Mouse (Mus musculus): Measurements from ENCODE around the gene Cdh23.

The Cdh23 gene

DNA sequence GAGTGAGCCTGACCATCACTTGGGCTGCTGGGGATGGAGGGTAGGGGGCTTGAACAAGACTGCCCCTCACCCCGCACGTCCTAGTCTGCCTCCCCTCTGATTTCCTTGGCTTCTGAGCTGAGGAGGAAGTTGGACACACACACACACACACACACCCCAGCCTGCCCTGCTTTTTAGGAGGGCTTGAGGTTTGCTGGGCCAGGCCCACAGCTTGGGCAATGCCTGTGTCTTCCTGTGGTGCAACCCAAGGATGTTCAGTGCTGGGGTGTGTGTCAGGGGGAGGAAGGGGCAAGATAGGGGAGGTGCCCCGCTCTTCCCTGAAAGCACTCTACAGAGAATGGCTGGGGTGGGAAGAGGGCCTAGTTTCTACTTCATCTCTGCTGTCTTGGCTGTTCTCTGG is 352.2 kb downstream of the Cdh23 start:
- no peak for ATAC-seq (ENCODE audit: low TSS enrichment)

DNA sequence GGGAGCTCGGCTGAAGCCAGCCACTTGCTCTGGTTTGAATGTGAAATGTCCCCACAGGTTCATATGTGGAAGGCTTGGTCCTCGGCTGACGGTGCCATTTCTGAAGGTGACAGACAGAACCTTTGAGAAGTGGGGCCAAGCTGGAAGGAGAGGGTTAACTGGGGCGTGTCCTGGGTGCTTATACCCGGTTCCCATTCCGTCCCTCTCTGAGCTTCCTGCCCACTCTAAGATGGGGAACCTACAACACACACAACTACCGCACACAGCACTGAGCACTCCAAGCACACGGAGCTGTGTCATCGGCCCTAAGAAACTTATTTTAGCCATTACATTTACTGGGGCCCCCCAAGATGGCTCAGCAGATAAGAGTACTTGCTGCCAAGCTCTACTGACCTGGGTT is 354.8 kb downstream of the Cdh23 start:
- no peak for ATAC-seq (ENCODE audit: low TSS enrichment)

DNA sequence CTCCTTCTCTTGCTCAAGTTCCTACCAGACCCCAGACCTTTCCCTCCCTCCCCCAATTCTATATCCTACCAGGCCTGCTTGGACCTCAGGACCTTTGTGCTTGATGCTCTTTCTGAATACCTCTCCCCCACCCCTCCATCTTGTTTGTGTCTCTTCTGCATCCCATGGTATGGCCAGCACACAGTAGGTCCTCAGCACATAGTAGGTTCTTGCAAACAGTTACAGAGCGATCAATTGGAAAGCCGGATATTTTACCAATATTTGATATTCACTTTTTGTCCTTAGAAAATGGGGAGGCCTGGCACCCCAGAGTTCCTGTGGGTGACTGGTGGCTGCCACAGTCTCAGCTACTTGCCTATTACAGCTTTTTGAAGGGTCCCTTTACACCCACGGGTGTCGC is 361.3 kb downstream of the Cdh23 start:
- no peak for ATAC-seq (ENCODE audit: low TSS enrichment)

DNA sequence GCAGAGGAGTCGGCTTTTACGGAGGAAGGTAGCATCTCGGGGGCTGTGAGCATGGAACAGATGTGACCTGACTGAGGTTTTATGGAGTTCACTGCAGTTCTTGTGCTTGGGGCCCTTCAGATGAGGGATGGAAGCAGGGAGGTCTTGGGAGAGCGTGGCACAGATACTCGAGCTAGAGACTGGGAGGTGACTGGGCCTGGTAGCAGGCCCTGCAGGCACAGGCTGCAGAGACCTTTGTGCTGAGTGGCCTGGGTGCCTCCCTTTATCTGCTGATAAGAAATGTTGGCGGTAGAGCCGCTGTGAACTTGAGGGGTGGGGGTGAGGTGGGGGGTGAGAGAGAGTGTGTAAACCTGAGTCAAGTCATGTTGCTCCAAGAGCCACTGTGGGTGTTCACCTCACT is 361.7 kb downstream of the Cdh23 start:
- no peak for ATAC-seq (ENCODE audit: low TSS enrichment)

DNA sequence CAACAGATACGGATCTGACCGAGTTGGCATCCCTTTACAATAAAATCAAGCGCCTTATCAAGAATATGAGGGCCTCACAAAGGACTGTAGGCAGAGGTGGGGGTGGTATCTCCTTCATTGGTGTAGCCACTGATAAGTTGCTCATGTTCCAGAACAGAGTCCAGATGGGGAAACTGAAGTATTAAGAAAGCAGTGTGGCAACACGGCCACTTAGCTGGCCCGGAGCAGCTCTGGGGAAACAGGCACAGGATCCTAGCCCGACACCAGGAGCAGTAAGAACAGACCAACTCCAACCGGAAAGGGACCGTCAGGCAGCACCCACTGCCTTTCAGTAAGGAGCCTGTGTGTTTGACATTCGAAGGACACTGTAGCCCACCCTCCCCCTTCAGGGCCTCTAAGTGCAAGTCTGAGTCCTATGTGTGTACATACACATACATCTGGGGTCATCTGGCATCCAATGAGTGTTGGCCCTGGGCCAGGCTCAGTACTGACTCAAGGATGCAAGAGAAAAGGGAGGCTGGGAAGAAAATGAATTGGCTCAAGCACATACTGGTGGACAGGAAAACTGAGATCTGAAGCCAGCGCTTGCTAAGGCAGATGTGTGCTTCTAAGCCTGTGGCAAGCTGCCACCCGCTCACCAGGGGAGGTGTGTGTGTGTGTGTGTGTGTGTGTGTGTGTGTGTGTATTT is 367.2 kb downstream of the Cdh23 start:
- no peak for ATAC-seq (ENCODE audit: low TSS enrichment)

DNA sequence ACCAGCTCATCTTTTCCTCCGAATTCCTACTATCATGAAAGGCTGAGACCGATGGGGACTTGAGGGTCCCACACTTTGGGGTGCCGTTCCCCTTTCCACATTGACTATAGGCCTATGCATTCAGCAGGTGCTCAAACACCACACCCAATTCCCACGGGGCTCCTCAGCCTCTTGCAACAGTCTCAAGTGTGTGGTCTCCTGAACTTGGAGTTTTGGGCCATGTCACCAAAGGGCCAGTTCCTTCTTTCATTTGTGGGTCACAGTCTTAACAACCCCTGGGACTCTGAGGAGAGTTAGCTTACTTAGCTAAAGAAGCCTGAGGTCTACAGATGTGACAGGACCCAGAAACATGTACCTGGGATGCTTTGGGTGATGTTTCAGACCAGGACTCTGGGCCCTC is 380.1 kb downstream of the Cdh23 start:
- ATAC-seq (ENCODE audit: low TSS enrichment) = no peak

DNA sequence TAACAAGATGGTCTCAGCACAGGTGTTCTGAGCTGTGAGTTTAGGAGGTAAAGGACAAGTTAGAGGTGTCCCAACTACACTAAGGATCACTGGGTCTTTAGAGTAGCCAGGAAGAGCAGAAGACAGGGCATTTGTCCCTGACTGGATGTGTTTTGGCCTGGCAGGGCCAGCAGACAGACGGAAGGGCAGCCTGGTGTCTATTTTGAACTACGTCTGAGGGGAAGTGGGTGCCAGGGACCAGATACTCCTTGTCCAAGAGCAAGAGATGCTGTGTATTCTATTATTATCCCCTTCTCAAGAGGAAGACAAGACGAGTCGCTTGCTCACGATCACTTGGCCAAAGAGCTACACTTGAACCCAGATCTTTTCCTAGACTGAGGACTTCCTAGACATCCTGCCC is 382.7 kb downstream of the Cdh23 start:
- ATAC-seq (ENCODE audit: low TSS enrichment) = no peak; the same call in 1 of the 2 replicates

DNA sequence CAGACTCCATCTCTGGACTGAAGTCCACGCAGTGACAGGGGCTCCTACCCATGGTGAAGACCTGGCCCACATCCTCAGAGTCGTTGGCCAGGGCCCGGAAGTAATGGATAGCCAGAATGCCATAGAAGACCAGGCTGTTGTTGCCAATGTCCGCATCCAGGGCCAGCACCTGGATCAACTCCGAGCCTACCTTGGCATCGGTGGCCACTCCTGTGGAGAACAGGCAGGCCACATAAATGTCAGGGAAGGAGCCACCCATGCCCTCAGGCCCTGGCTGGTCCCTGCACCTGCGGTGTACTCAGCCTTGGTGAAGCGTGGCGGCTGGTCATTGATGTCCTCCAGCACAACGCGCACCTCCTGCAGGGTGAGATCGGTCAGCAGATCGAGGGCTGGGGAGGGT is 385.7 kb downstream of the Cdh23 start:
- no peak for ATAC-seq (ENCODE audit: low TSS enrichment)

DNA sequence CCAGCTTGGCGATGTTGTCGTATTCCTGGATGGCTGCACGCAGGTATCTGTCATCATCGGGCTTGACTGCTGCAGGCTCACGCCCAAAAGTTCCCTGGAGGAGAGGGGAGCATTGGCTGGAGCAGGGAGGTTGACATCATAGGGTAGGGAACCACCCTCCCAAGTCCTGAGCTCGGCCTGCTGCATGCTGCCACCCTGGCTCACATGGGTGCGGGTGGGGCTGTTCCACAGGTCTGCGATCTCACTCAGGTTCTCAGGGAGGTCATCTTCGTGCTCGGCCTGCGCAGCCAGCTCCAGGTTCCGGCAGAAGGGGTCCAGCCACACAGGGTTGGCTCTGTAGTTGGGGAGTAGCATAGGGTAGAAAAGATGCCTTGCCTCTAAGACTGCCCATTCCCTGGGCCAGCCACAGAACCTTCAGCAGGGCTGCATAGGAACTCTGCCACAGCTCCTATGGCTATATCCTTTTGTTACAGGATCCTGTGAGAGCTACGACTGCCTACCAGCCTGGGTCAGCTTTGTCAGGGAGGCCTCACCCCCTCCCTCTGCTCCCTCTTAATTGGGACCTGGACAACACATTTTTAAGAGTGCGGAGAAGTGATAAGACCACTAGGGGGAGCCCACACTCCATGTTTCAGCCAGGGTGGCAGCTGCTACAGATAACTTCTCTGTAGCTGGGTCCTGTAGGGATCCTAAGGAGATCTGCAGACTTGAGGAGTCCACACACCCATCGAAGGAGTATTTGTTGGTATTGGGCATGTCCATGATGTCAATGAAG is 391.2 kb downstream of the Cdh23 start:
- ATAC-seq (ENCODE audit: low TSS enrichment) = peak; percentile 79

DNA sequence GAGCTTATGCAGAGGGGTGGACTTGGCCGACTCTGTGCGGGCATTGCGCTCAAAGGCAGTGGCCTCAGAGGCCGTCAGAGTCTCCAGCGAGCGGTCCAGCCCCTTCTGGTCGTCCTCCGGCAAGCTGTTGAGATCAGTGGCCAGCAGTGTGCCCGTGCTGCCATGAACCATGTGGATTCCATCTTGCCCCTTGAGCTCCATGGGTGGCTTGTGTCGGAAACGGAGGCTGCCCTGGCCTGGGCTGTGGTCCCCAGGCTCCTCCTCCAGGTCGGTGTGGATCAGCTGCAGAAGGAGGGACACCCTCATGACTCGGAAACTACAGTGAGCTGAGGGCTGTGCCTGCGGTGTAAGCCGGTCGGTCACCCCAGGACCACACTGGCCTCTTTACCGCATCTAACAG is 392.9 kb downstream of the Cdh23 start:
- ATAC-seq (ENCODE audit: low TSS enrichment) = no peak

DNA sequence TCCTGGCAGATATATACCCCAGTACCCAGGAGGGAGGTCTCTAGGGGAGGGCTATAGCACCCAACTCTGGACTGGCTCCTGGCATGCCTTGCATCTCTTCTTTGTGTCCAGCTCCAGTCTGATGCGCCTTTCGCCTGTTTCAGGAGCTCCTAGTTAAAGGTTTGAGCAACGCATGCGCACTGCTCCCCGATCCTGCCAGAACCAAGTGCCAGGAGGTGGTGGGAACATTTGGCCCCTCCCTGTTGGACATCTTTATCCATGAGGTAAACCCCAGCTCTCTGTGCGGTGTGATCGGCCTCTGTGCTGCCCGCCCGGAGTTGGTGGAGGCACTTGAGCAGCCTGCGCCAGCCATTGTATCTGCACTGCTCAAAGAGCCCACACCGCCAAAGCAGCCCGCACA is 396.7 kb downstream of the Cdh23 start:
- no peak for ATAC-seq (ENCODE audit: low TSS enrichment)

DNA sequence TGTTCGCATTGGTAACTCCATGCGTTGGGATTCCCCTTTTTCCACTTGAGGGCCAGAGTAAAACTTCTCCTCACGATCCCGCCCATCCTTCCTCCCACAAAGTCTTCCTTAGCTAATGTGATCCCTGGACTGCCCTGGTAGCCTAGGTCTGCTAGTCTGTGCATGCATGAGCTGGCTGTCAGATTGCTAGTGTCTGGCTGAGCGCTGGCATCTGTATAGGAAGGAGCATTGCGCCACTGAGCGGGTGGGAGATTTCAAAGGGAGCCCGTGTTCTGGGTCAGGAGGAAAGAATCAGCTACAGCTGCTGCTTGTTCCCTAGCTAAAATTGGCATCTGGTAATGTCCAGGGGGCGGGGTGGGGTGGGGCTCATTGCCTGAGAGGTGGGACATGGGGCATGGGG is 400.3 kb downstream of the Cdh23 start:
- ATAC-seq (ENCODE audit: low TSS enrichment) = peak; percentile 29; the same call in 1 of the 2 replicates

DNA sequence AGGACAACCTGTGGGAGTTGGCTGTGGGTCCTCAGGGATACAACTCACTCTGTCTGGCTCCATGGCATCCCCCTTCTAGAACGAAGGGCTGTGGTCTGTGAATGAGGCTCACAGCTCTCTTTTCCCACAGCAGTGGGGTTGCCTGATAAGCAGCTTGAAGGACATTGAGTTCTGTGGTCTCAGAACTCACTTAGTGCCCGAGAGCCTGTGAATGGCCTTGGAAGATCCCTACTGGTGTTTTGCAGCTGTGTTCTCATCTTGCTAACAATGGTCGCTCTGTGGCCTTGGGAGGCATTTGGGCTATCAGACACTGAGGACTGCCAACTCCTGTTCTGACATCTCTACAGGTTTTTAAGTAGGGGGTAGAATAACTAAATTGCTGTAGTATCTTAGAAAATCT is 400.9 kb downstream of the Cdh23 start:
- no peak for ATAC-seq (ENCODE audit: low TSS enrichment)

DNA sequence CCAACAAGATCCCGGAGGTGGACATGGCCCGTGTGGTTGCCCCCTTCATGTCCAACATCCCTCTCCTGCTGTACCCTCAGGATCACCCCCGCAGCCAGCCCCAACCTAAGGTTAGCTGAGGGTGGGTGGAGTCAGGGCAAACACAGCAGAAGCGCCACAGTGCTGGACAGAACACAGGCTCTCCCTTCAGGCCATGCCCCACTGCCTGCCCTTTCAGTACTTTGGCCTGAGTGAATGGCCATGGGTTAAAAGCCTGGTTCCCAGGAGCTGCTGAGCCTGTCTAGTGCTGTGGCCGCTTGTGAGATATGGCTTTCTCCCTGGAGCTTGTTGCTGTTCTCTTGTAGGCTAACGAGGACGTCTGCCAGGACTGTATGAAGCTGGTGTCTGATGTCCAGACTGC is 401.7 kb downstream of the Cdh23 start:
- ATAC-seq (ENCODE audit: low TSS enrichment) = no peak

DNA sequence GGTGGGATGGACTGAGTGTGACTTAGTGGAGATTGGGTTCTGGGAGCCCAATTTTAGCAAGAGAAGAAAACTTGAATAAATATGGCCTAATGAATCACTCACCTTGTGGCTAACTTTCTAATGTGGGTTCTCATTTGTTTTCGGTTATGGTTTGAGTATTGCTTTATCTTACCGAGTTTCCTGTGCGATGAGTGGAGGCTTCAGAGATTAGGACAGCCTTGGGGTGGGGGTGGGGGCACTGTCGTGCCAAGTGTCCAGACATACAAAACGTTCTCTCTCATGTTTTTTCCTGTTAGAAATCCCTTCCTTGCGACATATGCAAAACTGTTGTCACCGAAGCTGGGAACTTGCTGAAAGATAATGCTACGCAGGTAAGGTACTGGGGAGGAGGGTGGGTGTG is 404.1 kb downstream of the Cdh23 start:
- no peak for ATAC-seq (ENCODE audit: low TSS enrichment)

DNA sequence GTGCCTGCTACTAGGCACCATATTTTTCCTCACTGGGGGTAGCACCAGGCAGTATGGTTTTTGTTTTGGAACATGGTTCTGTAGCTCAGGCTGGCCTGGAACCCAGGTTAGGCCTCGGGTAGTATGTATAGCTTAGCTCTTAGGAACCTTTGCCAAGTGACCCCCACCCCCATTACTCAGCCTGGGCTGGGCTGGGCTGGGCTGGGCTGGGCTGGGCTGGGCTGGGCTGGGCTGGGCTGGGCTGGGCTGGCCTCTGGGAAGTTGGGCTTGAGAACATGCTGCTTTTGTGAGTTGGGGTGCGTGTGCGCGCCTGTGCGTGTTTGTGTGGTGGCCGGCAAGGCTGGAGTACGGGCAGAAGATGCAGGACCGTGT is 405.6 kb downstream of the Cdh23 start:
- no peak for ATAC-seq (ENCODE audit: low TSS enrichment)

DNA sequence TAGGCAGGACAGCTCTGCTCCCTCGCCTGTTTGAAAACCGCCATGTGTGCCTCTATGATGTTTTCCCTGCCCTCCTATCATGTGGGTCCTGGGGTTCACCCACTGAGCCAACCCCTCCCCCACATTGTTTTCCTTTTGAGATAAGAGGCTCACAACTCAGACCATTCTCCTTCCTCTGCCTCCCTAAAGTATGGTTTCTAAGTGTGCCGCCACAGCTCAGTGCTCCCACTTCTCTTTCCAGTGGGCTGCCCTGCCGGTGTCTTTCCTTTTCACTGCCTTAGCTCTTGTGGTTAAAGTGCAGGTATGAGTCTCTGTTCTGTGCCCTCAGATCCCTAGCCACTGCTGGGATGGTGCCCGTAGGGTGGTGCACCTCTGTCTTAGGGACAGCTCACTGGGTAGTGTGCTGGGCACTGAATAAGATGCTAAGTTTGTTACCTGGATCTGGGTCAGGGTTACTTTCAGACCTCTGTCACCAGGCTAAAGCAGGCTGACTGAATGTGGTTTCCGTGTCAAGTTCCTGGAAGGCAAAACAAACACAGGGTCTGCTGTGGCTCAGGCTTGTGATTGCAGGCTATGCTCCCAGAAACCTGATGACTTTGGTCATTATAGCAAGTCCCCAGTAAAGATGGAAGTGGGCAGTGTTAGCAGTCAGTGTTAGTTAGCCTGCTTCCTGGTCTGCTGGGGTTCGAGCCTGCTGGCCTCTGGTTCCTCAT is 406.1 kb downstream of the Cdh23 start:
- ATAC-seq (ENCODE audit: low TSS enrichment) = no peak

DNA sequence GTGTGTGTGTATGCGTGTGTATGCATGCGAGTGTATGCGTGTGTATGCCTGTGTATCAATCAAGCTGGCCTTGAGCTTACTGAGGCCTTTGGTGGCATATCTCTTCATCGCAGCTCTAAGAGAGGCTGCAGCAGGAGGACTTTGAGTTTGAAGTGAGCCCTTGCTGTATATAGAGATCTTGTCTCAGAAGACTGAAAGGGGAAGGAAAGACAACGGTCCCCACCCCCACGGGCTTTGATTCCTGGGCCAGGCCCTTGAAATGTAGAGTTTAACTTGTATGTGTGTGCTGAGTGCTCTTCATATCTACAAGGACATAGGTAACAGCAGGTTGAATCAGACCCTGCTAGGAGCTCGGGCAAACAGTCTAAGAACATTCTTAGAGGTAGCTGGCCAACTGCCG is 407.1 kb downstream of the Cdh23 start:
- no peak for ATAC-seq (ENCODE audit: low TSS enrichment)

DNA sequence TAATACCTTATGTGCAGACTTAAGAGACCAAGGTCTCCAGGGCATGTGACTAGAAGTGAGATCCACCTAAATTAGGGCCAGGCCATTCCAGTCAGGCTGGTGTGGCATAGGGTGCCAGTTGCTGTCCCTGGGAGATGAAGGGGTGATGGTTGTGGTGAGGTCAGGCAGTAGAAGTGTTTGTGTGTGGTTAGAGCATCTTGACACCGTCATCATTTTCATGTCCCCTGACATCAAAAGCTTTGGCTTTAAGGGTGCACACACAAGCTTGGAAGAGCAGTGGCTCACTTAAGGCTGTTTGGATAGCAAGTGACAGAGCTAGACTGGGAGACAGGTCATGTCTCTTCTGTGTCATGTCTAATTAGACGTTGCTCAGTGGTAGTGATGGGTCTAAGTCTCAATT is 408.6 kb downstream of the Cdh23 start:
- ATAC-seq (ENCODE audit: low TSS enrichment) = no peak

DNA sequence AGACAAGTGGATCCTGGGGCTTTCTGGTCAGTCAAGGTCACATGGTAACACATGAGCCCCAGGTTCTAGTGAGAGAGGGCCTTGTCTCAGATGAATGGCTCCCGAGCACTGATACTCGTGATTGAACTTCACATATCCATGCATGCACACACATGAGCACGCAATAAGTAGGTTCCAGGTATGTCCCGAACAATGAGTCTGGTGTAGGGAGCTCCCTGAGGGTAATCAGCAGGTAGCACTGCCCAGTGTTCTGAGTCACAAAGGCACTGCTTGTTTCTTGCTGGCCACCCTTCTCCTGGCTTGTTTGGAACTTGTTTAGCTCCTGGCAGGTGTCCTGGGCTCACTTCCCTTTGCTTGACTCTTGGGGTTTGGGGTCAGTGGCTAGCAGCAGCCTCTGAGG is 409.1 kb downstream of the Cdh23 start:
- no peak for ATAC-seq (ENCODE audit: low TSS enrichment)

DNA sequence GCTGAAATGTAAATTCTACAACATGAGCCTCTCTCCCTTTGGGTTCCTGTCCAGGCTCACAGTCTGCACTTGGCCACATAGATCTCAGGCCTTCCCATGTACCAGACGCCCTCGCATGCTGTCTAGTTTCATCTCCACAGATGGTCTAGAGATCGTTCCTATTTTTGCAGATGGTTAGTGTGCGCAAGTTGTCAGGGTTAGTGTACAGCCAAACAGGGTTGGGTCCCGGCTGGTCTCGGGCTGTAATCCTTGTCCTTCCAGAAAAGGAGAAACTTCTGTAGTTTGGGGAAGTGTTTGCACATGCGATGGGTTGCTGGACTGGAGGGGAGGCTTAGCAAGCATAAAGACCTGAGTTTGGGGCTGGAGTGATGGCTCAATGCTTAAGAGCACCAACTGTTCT is 409.7 kb downstream of the Cdh23 start:
- ATAC-seq (ENCODE audit: low TSS enrichment) = no peak

DNA sequence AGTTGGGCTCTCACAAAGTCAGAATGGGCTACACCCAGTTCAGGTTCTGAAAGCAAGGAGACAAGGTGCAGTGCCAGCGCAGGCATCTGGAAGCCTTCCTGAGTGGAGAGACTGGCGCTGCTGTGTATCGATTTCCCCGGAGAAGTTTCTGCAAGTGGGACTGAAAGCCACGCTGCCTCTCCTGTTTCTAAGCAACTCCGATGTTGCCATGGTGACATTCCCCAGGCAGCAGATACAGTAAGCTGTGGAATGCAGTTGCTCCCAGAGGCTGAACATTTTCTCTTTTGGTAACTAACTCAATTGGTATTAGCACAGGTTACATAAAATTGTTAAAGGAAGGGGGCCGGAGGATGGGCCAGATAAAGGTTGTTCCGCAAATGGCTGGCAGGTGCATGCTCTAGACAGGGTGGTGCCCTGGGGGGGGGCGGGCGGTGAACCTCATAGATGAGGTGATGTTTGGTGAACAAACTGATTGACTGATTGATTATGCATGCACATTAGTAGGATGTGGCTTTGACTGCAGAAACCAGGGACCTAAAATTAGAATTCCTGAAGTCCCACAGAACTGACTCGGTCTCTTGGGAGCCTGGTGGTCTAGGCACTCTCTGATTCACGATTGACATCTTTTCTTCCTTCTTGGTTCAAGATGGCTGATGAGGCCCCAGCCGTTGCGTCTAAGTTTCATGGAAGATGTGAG is 410.5 kb downstream of the Cdh23 start:
- ATAC-seq (ENCODE audit: low TSS enrichment) = peak; percentile 78
